9 mouse cellular contexts compared by ENCODE assay signal in genomic region chr12:69215000-69215785, GRCm38 (mm10). TPM values are rescaled to one million over a fixed set of nuclear protein-coding genes. Genes with fewer than 3 reads are reported as not detected.
DNase-seq lines count a peak whose midpoint lies in the region; ATAC-seq and TF ChIP-seq lines count a peak whose summit lies in the region.
"Had no signal": no experiment of that assay in that cellular context is flagged by ENCODE, and none has a peak within 500 bp of the region (broad histone marks: within the 10 kb centered on the region; RNA-seq: fewer than 3 reads in every experiment).

No protein-coding gene starts in this region.

- TF ChIP-seq CTCF in embryonic fibroblast, embryonic 13.5 days (IDR thresholded peaks at IDR 0.05; ENCODE audit: borderline replicate concordance, insufficient read depth, low read length), result no peak

- ATAC-seq in heart, embryonic 12.5 days (ENCODE audit: insufficient number of reproducible peaks, low FRiP score), result no peak
- no peak for ATAC-seq in monocyte, adult 5-6 weeks (replicated peaks; ENCODE audit: insufficient number of reproducible peaks, low FRiP score, low TSS enrichment, poor library complexity, severe bottlenecking)
- ATAC-seq in cerebellum, adult (ENCODE audit: insufficient number of reproducible peaks, low FRiP score, low TSS enrichment), result no peak

- H3K9me3 ChIP-seq in heart, embryonic 12.5 days (replicated peaks), result no peaks in the 10 kb centered on the region

- TF ChIP-seq POLR2A in embryonic fibroblast, embryonic 13.5 days (IDR thresholded peaks at IDR 0.05; ENCODE audit: low read depth, low read length), result no peak

- WGBS in heart, embryonic 12.5 days, result 90% methylated on average over 3 of the region's 3 CpGs

- intact Hi-C loops in heart, postnatal 36 days (cut with DNase I), result no loop called here

- no peaks in the 10 kb centered on the region for H3K27me3 ChIP-seq in heart, embryonic 12.5 days (replicated peaks)

- H3K27ac ChIP-seq in heart, embryonic 12.5 days (ENCODE audit: poor library complexity, severe bottlenecking), result no peak overlapping the region
- peak overlapping the region; percentile 57; the same call in 1 of the 2 replicates for H3K27ac ChIP-seq in embryonic fibroblast, embryonic 13.5 days (ENCODE audit: insufficient read depth, low read length)

- no peak overlapping the region for H3K9ac ChIP-seq in heart, embryonic 12.5 days

- no peak overlapping the region for H3K4me3 ChIP-seq in heart, embryonic 12.5 days
- no peak overlapping the region for H3K4me3 ChIP-seq in embryonic fibroblast, embryonic 13.5 days (ENCODE audit: insufficient read depth, low read length)

- no peak overlapping the region for H3K4me2 ChIP-seq in heart, embryonic 12.5 days

- H3K36me3 ChIP-seq in heart, embryonic 12.5 days, result peaks cover 75% of the 10 kb centered on the region

- peak; percentile 95 for DNase-seq in heart, adult 11 months
- DNase-seq in heart, postnatal 36 days, result peak; percentile 63 to 73
- DNase-seq in right cerebral cortex, adult 2 months (ENCODE audit: low spot score in 2 of 2), result peak; percentile 62 to 78
- DNase-seq in embryo, embryonic 11 days, result no peak
- DNase-seq: cerebellum, adult 11-12 months had no signal

- H3K4me1 ChIP-seq in heart, embryonic 12.5 days (replicated peaks), result 0 out of 2 replicates have a peak, but pooled peaks cover 3% of the 10 kb centered on the region
- H3K4me1 ChIP-seq in embryonic fibroblast, embryonic 13.5 days (ENCODE audit: control insufficient read depth, insufficient read depth, low read length), result peaks cover 2% of the 10 kb centered on the region; the same call in 1 of the 2 replicates

RNA-seq across cellular contexts. Expression of gene Gm49384, which starts 11.1 kb away (rescaled TPM):
- 16.0 and 19.2 TPM in 2 replicates for polyA plus RNA-seq in heart, embryonic 12.5 days (2016; fragmentation: Nextera tagmentation; extraction: Ambion mirVana)
- 10.8 and 12.2 TPM in 2 replicates for polyA plus RNA-seq in embryonic fibroblast, embryonic 13.5 days (2011; ENCODE audit: insufficient read length, low read depth, missing spikeins)
- 1 to 10 TPM; 2.5 to 2.8 TPM for total RNA-seq in heart, postnatal 36 days (2021)
- total RNA-seq in monocyte, adult 5-6 weeks (2017), result 2.1 to 14.9 TPM (median 6.3 TPM) in 3 replicates

RNA-seq across cellular contexts. Expression of gene Pole2, which starts 12.8 kb away (rescaled TPM):
- 16.7 and 19.7 TPM in 2 replicates for polyA plus RNA-seq in heart, embryonic 12.5 days (2016; fragmentation: Nextera tagmentation; extraction: Ambion mirVana)
- 10.0 and 11.9 TPM in 2 replicates for polyA plus RNA-seq in embryonic fibroblast, embryonic 13.5 days (2011; ENCODE audit: insufficient read length, low read depth, missing spikeins)
- under 1 TPM; 0.64 to 0.98 TPM for total RNA-seq in heart, postnatal 36 days (2021)
- total RNA-seq in monocyte, adult 5-6 weeks (2017), result 8.3 to 9.7 TPM (median 9.3 TPM) in 3 replicates

RNA-seq across cellular contexts. Expression of gene Dnaaf2, which starts 17.0 kb away (rescaled TPM):
- 8.1 and 9.1 TPM in 2 replicates for polyA plus RNA-seq in heart, embryonic 12.5 days (2016; fragmentation: Nextera tagmentation; extraction: Ambion mirVana)
- polyA plus RNA-seq in embryonic fibroblast, embryonic 13.5 days (2011; ENCODE audit: insufficient read length, low read depth, missing spikeins), result 1.9 and 2.8 TPM in 2 replicates
- under 1 TPM; 0.41 to 0.83 TPM for total RNA-seq in heart, postnatal 36 days (2021)
- total RNA-seq in monocyte, adult 5-6 weeks (2017), result 1.3 to 3.4 TPM (median 1.7 TPM) in 3 replicates

RNA-seq across cellular contexts. Expression of gene Gm49383, which starts 18.3 kb away (rescaled TPM):
- polyA plus RNA-seq in heart, embryonic 12.5 days (2016; fragmentation: Nextera tagmentation; extraction: Ambion mirVana), result 18.5 and 19.4 TPM in 2 replicates
- 3.7 and 4.4 TPM in 2 replicates for polyA plus RNA-seq in embryonic fibroblast, embryonic 13.5 days (2011; ENCODE audit: insufficient read length, low read depth, missing spikeins)
- total RNA-seq in heart, postnatal 36 days (2021), result 1 to 10 TPM; 2.6 to 3.6 TPM
- total RNA-seq in monocyte, adult 5-6 weeks (2017), result 9.2 to 15.1 TPM (median 9.6 TPM) in 3 replicates

RNA-seq across cellular contexts. Expression of gene Klhdc1, which starts 25.8 kb away (rescaled TPM):
- 7.7 and 8.0 TPM in 2 replicates for polyA plus RNA-seq in heart, embryonic 12.5 days (2016; fragmentation: Nextera tagmentation; extraction: Ambion mirVana)
- 5.9 and 6.7 TPM in 2 replicates for polyA plus RNA-seq in embryonic fibroblast, embryonic 13.5 days (2011; ENCODE audit: insufficient read length, low read depth, missing spikeins)
- total RNA-seq in heart, postnatal 36 days (2021), result 10 to 100 TPM; 35.7 to 37.2 TPM
- total RNA-seq in monocyte, adult 5-6 weeks (2017), result 6.5 to 8.6 TPM (median 6.7 TPM) in 3 replicates
